Mouse (Mus musculus) c-Kit-positive CD71-positive TER-119-positive erythroid progenitor cells, embryonic 14.5 days (primary cell): Measurements from ENCODE around the gene Fcgr1.
"Not testable (repeated sequence)": the region's sequence is repeated elsewhere in the genome, so short reads cannot be mapped to it uniquely, and the experiment has no call there.

ENCODE experiments used
- DNase-seq: peaks from one replicate; pipeline ENCODE4 v3.0.0-alpha.2; 2013; ENCODE audit warnings: low spot score

Gene Fcgr1

DNA sequence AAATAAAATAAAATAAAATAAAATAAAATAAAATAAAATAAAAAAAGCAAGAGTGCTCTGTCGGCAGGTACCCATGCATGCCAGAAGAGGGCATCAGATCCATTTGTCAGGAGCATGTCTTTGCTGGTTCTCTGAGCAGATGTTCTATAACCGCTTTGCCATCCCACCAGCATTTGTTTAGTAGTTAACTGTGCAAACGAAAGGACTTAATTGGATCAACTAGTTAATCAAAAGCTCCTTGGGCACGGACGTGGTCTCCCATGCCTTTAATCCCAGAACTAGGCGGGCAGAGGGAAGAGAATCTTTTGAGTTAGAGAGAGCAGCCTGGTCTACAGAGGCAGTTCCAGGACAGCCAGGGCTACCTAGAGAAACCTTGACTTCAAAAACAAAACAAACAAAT lies 33.4 kb upstream of the Fcgr1 start:
- peak; percentile 48 for DNase-seq

DNA sequence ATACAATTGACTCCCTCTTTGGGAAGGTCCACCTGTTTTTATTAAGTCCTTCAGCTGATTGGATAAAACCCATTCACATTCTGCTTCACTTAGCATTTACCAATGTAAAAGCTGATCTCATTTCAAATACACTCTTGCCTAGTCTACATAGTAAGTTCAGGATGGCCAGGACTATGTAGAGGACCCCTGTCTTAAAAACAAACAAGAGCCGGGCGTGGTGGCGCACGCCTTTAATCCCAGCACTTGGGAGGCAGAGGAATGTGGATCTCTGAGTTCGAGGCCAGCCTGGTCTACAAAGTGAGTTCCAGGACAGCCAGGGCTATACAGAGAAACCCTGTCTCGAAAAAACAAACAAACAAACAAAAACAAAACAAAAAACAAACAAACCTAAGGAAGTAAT lies 30.0 kb upstream of the Fcgr1 start:
- DNase-seq = not testable (repeated sequence)

DNA sequence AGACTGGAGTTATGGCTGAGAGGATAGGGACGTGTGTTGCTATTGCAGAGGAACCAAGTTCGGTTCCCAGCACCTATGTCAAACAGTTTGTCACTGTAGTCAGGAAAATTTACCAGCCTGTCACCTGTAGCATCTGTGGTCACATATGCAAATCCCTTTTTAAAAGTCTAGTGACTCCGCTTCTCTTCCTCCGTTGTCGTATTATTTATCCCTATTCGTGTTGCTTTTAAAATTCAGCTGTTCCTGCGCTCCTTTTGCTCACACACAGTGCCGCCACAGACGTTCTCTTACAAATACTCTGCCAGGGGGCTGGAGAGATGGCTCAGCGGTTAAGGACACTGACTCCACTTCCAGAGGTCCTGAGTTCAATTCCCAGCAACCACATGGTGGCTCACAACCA lies 28.8 kb upstream of the Fcgr1 start:
- no peak for DNase-seq

DNA sequence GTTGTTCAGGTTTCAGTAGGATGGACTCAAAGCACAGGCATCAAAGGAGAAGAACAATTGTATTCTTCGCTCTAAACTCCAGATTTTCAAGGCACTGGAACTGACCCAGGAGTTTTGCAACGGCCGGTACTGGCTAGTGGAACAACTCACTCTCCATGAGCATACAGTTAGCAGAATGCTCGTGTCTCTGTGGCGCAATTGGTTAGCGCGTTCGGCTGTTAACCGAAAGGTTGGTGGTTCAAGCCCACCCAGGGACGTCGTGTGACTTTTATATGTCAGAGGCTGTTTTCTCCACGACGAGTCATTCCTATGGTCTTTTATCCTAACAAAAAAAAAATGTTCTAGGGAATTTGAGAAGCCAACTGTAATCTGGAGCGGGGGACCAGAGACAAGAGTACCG lies 28.1 kb upstream of the Fcgr1 start:
- no peak for DNase-seq

DNA sequence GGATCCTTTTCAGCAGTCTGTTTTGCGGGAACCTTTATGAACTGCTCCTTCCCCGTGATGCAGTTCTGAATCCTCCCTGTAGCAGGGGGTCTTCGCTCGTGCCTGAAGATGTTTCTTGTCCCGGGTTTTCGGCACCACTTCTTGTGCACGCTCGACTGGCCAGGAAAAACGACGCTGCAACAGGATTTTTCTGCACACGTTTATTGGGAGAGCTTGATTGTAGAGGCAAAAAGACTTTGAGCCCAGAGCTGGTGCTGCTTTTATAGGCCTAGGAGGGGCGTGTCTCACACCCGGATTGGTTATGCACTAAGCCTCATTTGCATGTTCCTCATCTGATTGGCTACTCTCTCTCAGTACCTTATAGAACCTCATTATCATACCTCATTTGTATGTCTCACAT lies 26.2 kb upstream of the Fcgr1 start:
- DNase-seq = not testable (repeated sequence)

DNA sequence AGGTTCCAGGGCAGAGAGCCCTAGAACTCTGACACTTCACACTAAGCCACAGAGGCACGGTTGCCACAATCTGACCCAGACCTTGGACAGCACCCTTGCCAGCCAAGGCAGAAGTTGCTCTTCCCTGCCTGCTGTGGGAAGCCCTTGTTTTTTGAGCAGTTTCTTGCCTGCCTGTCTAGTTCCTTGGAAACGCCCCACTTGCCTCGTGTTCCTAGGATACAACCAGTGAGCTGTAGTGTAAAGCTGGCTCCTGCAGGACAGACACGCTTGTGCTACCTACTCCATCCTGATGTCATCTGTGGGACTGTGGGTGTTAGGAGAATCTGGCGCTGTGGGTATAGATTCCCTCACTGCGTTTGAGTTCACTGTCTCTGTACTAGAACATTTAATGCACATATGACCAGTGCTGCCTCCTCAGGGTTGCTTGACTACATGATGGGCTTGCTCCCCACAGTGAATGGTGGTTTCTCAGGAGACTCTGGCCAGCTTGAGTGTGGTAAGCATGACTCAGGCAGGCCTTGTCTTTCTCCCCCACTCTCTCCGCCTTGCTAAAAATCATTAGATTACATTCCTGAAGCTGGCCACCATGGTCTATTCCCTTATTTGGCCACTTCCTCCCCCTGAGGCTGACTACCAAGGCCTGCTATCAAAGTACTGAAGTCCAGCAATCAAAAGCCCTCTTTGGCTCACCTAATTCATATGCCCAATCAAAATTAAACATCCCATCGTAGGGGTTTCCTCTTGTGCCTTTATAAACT lies 18.8 kb upstream of the Fcgr1 start:
- DNase-seq = no peak

DNA sequence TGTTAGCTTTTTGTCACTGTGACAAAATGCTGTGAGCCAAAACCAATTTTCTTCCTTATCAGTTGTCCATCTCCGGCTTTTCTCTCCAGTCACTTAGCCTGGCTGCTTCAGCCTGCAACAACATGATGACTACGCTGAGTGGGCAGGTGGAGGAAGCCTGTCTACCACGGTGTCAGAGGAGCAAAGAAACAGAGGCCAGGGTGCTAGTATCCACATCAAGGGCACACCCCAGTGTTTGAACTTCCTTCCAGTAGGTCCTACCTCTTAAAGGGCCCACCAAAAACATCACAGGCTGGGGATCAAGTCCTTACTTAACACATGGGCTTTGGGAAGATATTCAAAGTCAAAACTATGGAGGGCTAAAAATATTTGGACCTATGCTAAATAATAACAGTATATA lies 15.7 kb upstream of the Fcgr1 start:
- no peak for DNase-seq

DNA sequence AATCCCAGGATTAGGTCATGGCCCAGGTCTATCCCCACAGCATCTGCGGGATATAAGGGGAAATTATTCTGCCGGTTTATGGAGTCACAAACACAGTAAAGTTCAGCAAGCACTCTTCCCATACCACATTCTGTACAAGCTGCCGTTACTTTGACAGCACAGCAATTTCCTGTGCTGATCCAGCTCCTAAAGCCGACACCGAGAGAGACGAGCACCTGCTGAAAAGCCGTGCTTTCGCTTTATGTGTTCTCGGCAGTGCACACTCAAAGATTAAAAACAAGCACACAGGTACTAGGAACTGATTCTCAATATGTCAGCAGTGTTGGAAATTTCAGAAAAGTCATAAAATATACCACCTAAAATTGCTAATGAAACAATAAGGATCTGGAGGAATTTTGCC lies 12.7 kb upstream of the Fcgr1 start:
- no peak for DNase-seq

DNA sequence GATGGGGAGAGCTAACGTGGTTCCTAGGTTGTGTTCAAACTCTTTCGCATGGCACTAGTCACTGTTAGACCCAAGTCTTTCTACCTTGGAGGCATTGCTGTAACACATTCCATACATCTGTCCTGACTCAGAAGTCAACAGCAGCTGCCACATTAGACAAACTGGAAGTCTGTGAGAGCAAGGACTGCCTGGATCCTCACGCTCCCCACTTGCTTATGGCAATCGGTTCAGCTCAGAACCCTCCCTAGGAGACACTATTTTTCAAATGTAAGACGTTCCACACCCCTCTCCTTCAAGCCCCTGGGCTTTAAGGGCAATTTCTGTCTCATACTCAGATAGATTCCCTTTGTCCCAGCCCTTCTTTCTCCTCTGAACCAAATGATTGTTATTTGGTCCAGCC lies 8.3 kb upstream of the Fcgr1 start:
- DNase-seq = no peak

DNA sequence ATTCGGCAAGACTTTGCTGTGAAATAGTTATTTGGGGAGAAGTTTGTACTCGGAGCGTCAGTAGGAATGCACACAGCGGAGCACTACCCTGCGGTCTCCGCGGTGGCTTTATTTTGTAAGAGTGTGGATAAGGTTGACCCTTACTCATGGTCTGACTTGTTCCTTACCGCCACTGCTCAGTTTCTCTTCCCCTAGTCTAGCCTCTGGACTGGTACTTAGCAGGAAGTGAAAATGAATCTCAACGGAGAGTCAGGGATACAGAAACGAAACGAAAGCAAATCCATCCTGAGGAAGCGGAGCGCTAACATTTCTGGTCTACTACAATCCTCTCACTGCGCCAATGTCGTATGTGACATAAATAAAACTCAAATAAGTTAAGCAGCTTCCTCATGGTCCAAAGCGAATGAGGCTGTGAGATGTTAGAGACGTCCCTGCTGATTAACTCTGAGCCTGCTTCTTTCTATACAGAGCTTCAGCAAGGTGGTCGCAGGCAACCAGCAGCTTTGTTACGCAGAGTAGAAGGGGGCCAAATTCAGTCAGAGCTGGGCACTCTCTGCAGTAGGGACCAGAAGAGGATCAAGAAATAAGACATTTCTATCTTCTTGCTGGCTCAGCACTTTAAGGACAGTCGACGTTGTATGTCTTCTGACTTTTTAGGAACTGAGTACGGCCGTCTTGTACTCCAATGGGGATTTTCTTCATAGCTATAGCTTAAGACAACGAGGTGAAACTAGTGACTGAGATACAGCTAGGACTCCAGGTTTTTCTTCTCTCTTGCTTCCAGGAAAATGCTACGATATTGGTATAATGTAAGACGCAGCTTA lies 7.1 kb upstream of the Fcgr1 start:
- DNase-seq = no peak

DNA sequence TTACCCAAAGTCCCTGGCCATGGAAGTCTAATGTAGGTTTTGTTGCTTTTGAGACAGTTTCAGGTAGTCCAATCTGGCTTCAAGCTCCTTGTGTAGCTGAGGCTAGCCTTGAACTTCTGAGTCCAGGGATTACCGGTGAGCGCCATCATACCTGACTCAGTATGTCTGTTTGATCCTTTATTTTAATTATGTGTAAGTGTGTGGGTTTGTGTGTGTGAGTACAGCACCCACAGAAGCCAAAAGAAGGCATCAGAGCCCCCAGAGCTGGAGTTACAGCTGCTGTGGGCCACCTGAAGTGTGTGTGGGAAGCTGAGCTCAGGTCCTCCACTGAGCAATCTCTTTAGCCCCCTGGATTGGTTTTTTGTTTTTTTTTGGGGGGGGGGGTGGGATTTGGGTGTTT lies 5.8 kb upstream of the Fcgr1 start:
- DNase-seq = no peak

DNA sequence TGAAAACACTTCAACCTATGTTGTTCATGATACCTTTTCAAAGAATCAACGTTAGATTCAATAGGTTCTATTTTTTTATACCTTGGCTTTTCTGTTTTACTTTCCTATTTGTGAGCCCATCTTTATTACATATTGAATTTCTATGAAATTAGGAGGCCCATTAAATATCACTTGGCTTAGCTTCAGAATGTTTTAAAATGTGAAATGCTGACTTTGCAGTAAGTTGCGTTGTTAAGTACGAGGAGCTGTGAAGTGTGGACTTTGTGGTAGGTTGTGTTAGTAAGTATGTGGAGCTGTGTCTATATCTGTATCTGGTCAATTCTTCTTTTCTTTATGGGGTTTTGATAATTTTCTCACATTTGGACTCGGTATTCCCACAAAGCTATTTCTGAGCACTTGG lies 4.6 kb upstream of the Fcgr1 start:
- no peak for DNase-seq

DNA sequence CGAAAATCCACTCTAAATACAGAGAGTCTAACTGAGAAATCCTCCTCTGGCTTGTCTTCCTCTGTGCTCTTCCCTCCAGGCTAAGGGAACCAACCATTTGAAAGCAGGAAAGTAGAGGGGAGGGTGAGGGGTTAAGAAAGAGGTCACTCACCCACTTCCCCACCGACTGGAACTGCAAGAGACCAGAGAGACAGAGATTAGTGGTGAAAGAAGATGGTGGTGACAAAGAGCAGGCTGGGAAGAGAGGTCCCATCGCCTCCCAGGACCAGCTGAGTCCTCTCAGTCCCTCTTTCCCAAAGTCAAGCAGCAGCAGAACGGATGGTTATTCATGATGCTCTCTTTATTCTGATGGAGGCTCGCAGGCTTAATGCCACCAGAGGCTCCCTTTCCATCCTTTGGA lies 401 bp downstream of the Fcgr1 start:
- no peak for DNase-seq

DNA sequence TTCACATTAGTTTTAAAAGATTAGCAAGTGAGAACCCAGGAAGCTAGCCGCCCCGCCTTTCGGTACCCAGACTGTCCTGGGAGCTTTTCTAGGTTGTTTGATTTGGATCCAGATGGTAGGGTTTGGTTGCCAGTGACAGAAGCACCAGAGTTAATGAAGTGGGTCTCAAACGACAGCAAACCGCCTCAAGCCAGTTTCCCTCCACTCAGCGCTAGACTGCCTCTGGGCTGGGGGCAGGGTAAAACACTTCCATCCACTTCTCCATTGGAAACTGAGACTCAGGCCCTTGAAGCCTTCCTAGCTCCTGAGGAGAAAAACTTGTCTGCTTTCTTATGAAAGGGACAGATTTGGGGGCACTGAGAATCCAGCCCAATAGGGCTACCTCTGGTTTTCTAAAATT lies 1.1 kb downstream of the Fcgr1 start:
- no peak for DNase-seq

DNA sequence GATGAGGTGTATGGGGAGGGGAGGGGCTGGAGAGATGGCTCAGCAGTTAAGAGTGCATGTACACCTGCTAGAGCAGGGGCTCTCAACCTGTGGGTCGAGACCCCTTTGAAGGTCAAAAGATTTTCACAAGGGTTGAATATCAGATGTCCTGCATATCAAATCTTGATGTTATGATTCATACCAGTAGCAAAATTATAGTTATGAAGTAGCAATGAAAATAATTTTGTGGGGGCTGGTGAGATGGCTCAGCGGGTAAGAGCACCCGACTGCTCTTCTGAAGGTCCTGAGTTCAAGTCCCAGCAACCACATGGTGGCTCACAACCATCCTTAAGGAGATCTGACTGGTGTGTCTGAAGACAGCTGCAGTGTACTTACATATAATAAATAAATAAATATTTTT lies 3.0 kb downstream of the Fcgr1 start:
- not testable (repeated sequence) for DNase-seq

DNA sequence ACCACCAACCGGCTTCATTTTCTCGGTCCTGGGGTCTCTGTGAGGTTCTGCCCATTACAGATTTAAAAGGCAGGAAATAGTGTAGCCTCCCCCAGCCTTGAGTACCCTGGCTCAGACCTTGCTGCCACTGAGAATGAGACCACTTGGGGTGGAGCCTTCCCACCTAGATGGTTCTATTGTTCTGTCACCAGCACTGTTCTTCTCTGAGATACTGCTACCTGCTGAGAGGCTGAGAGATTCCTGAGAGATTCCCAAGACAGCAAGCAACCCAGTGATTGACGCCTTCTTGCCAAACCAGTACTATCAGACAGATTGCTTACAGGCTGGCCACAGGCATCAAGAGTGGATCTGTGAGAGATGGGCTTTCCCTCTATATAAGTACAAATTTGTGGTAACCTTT lies 4.6 kb downstream of the Fcgr1 start:
- no peak for DNase-seq

DNA sequence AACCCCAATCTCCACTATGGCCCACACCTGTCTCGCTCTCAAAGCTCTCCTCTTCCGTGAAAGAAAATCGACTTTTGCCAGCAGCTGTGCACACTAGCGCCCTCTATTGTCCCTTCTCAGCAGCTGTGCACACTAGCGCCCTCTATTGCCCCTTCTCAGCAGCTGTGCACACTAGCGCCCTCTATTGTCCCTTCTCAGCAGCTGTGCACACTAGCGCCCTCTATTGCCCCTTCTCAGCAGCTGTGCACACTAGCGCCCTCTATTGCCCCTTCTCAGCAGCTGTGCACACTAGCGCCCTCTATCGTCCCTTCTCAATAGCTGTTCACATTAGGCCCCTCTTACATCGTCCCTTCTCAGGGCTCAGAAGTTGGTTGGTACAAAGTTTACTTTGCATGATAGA lies 6.4 kb downstream of the Fcgr1 start:
- not testable (repeated sequence) for DNase-seq

DNA sequence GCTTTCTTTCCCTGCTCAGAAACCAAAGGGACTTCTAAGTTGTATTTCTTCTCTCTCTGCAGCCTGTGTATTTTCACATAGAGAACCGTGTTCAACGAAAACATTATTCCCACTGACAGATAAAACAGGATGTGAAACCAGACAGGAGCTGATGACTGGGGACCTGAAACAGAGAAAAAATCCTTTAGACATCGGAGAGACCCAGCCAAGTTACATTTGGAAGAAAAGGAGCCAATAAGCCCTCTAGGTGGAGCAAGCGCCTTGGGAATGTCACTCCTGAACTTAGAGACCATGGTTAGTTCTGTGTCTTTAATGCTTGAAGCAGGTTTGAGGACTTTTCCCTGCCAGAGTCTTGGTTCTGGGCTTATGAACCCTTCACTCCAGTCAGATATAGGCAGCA lies 9.3 kb downstream of the Fcgr1 start:
- DNase-seq = no peak

DNA sequence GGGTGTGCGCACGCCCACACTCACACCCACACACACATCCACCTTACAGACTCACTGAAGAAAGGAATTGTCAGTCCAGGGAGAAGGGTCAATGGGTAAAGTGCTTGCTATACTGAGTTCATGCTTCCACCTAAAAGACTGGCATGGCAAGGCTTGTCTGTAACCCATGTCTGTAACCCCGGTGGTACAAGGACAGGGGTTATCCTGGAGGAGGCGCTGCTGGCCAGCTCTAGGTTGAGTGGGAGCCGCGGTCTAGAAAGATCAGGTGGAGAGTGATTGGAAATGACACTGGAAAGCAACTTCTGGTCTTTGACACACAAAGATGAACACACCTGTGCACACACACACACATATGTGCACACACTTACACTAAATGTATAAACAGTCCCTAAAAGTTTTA lies 13.1 kb downstream of the Fcgr1 start:
- no peak for DNase-seq

DNA sequence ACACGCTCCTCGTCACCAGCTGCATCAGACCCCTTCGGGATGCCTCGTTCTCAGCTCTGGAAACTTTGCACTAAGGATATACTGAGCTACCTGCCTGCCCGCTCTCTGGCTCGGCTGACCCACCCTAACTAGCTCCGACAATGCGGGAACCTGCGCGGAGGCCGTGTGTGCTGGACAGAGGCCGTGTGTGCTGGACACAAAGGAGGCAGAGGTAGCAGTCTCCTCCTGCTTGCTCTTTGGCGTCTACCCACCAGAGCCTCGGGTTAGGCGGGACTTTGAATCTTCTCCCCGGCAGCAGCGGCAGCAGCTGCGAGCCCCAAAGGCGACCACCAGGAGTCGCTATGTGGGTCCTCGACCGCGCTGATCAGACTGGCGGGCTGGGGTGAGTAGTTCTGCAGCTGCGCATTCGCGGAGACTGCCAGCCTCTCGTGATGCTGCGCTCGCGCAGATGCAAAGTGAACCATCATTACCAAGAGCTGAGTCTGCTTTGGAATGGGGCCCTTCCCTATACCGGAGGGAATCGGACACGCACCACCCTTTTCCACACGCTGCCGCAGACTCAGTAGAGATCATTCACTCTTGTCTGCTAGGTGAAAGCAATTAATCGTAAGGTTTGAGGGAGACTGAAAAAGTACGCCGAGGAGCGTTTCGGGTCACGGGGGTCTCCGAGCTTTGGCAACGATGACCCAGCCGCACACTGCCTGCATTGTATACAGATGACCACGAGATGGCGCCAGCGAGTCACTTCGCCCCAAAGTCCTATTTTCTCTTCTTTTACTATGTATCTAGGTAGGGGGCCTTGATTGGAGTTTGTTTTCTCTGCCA lies 15.8 kb downstream of the Fcgr1 start:
- DNase-seq = peak; percentile 79

DNA sequence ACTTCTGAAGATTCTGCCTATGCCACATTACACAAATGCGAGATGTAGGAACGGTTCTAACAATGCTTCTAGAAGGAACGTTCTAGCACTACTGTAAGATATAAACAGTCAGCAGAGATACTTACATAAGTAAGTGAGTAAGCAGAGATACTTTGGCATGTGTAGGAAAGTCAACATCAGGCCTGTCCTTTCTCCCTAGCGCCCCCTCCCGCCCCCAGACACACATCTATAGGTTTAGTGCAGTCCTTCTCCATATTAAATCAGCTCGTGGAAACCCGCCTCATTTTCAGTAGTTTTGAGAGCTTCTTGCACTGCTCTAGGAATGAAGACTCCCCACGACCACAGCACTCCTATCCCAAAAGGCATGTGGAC lies 16.4 kb downstream of the Fcgr1 start:
- no peak for DNase-seq

DNA sequence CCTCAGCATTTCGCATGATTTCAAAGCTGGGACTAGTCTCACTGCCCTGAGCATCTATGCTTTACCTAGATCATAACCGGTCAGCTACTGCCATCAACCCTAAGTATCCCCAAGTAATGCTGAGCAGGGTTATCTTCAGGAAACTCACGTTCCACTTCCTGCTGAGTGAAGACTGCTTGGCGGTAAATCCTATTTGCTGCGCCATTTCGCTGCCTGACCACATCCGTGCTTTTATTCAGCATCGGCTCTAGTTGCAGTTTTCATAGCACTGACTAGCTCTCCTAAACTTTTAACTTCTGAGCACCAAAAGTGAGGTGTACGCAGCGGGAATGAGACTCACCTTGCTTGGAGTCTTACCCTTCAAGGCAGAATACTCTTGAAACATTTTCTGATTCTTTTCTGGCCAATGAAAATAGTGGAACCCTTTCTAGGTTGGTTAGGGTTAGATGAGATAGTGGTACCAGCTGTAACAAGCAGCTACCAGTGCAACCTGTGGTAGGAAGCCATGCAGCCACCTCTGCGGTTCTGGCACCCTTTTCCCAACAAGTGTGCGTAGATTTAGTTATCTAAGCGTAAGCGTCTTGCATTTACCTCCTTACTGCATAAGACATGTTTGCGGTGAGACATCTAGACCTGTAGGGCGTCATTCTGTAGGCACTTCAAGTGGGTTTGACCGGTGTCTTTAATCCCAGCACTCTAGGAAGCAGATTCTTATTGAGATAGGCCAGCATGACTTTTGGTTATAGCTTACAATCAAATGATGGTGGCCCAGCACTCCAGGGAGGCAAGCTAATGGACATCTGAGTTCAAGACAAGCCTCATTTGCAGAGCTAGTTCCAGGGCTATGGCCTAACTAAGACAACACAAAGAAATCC lies 19.9 kb downstream of the Fcgr1 start:
- peak; percentile 72 for DNase-seq
